Mouse (Mus musculus) retina, embryonic 14.5 days (tissue): ENCODE results near the gene Slc16a10.
A peak's percentile ranks its signal among the peaks of the same experiment; 100 is the strongest.

Experiments used
- DNase-seq: peaks from one replicate; pipeline ENCODE4 v3.0.0-alpha.2; 2015; ENCODE audit warnings: low spot score

Gene Slc16a10

GRCm38 (mm10) chr10:40149584-40150145 is 7.6 kb upstream of the Slc16a10 start:
- DNase-seq = no peak

- no peak for DNase-seq
Observed at GRCm38 (mm10) chr10:40147325-40148059, 5.4 kb upstream of the Slc16a10 start.

- DNase-seq = no peak
Observed at GRCm38 (mm10) chr10:40146451-40146850, 4.4 kb upstream of the Slc16a10 start.

- no peak for DNase-seq
Observed at GRCm38 (mm10) chr10:40144815-40145214, 2.8 kb upstream of the Slc16a10 start.

GRCm38 (mm10) chr10:40141016-40141851 is 824 bp downstream of the Slc16a10 start:
- no peak for DNase-seq

- no peak for DNase-seq
Observed at GRCm38 (mm10) chr10:40139646-40140045, 2.4 kb downstream of the Slc16a10 start.

- DNase-seq = no peak
Observed at GRCm38 (mm10) chr10:40135807-40136778, 6.0 kb downstream of the Slc16a10 start.

- no peak for DNase-seq
Observed at GRCm38 (mm10) chr10:40134906-40135305, 7.2 kb downstream of the Slc16a10 start.

GRCm38 (mm10) chr10:40133636-40134035 is 8.4 kb downstream of the Slc16a10 start:
- no peak for DNase-seq

GRCm38 (mm10) chr10:40131690-40132418 is 10.2 kb downstream of the Slc16a10 start:
- no peak for DNase-seq

- no peak for DNase-seq
Observed at GRCm38 (mm10) chr10:40130126-40130525, 11.9 kb downstream of the Slc16a10 start.

- DNase-seq = no peak
Observed at GRCm38 (mm10) chr10:40129134-40129533, 12.9 kb downstream of the Slc16a10 start.

GRCm38 (mm10) chr10:40128497-40128896 is 13.6 kb downstream of the Slc16a10 start:
- no peak for DNase-seq

GRCm38 (mm10) chr10:40125200-40125599 is 16.9 kb downstream of the Slc16a10 start:
- DNase-seq = no peak

GRCm38 (mm10) chr10:40124570-40124969 is 17.5 kb downstream of the Slc16a10 start:
- no peak for DNase-seq

- DNase-seq = peak; percentile 83
Observed at GRCm38 (mm10) chr10:40124096-40124495, 18.0 kb downstream of the Slc16a10 start.

- DNase-seq = no peak
Observed at GRCm38 (mm10) chr10:40119466-40119865, 22.6 kb downstream of the Slc16a10 start.

GRCm38 (mm10) chr10:40118743-40119387 is 23.2 kb downstream of the Slc16a10 start:
- DNase-seq = no peak

- no peak for DNase-seq
Observed at GRCm38 (mm10) chr10:40113517-40114085, 28.5 kb downstream of the Slc16a10 start.

GRCm38 (mm10) chr10:40112256-40112655 is 29.8 kb downstream of the Slc16a10 start:
- no peak for DNase-seq
